Mouse (Mus musculus): ENCODE measurements at regions not wholly inside any gene's neighbourhood (a gene's known extent, or its start where the extent isn't known, plus 50 kb on each side); places are given as distances from the start of the nearest gene placed in this dataset.

DNA sequence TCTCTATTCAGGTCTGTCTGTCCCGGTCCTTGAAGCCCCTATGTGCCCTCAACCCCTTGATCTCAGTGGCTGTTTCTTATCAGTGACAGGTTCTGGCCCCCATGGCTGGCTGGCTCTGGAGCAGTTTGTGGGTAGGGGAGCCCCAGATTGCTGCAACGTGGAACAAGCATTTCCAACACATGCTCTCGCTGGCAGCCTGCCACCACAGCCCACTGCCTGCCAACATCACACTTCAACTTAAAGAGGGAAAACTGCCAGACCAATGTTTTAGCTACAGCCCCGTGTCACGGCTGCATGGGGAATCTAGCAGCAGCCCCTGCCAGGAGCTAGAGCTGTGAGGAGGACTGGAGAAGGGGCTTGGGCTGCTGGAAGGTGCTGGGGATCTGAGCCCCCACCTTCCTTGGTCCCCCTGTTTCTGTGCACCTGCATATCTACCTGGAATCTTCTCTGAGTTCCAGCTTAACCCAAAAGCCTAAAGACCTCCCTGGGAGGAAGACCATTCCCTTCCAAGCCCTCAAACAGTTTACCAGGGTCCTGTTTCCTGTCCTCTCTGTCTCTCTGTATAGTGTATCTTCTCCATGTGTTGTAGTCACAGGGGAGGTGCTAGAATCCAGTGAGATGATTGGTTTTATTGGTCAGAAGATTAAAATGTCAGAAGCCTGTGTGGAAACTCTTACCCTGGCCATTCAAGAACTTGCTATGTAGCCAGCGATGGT is 50.5 kb upstream of the Nek6 start:
- TF ChIP-seq CTCF (IDR thresholded peaks at IDR 0.05; ENCODE audit: low read depth, low read length) (no peak), POLR2A (IDR thresholded peaks at IDR 0.05; ENCODE audit: extremely low read depth, insufficient read depth, low read length) (no peak)
